Mouse (Mus musculus): ENCODE measurements around the gene Ptprk.

- TF ChIP-seq POLR2A (IDR thresholded peaks at IDR 0.05; ENCODE audit: control insufficient read depth, low read depth, low read length) (no peak), CTCF (IDR thresholded peaks at IDR 0.05; ENCODE audit: control insufficient read depth, insufficient read depth, insufficient replicate concordance, low read depth, low read length) (no peak)
Measured at GRCm38 (mm10) chr10:28223602-28224001, 149.0 kb downstream of the Ptprk start.
